7 mouse cellular contexts compared by ENCODE assay signal in the genomic region with DNA sequence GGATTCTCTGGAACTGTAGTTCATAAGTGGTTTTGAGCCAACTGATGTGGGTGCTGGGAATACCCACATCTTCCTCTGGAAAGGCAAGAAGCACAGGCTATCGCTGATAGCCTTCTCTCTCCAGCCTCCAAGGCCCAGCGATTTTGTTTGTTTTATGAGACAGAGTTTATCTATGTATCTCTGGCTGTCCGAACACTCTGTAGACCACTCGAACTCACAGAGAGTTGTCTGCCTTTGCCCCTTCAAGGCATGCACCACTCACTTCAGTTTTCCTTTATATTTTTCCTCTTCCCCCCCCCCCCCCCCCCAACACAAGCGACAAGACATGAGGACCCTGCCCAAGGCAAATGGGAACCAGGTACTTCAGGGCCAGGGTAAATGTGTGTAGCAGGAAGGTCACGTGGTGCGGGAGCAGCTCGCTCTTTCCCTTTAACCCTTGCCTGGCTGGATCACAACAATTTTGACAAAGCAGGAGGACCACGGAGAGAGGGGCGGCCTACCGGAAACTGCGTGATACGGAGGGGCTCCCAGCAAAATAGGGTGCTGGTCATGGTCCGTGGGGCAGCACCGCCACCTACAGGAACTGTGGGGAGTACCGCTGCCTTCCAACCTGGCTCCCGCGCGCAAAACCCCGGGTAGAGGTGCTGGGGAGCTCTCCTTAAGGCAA. TPM values are rescaled to one million over a fixed set of nuclear protein-coding genes. Genes with fewer than 3 reads are reported as not detected.
DNase-seq lines count a peak whose midpoint lies in the region; ATAC-seq lines count a peak whose summit lies in the region.

No protein-coding gene starts in this region.

- H3K27ac ChIP-seq in limb, embryonic 10.5 days, result peak overlapping the region; percentile 83
- H3K27ac ChIP-seq in midbrain, embryonic 12.5 days (replicated peaks), result peak overlapping the region; percentile 46

- H3K27me3 ChIP-seq in limb, embryonic 10.5 days (ENCODE audit: low read depth, poor library complexity, severe bottlenecking), result no peaks in the 10 kb centered on the region
- H3K27me3 ChIP-seq in midbrain, embryonic 12.5 days, result no peaks in the 10 kb centered on the region

- H3K36me3 ChIP-seq in limb, embryonic 10.5 days, result peaks cover 3% of the 10 kb centered on the region; the same call in 1 of the 2 replicates
- H3K36me3 ChIP-seq in midbrain, embryonic 12.5 days, result no peaks in the 10 kb centered on the region

- WGBS in limb, embryonic 10.5 days, result 9% methylated on average over 20 of the region's 20 CpGs
- WGBS in midbrain, embryonic 12.5 days, result 7% methylated on average over 20 of the region's 20 CpGs

- peak; percentile 93 for ATAC-seq in midbrain, embryonic 12.5 days (ENCODE audit: low FRiP score, low read depth)

- H3K4me1 ChIP-seq in limb, embryonic 10.5 days, result peaks cover 7% of the 10 kb centered on the region
- peaks cover 5% of the 10 kb centered on the region; the same call in 1 of the 2 replicates for H3K4me1 ChIP-seq in midbrain, embryonic 12.5 days

- peak overlapping the region; percentile 52 for H3K4me3 ChIP-seq in limb, embryonic 10.5 days
- peak overlapping the region; percentile 39 for H3K4me3 ChIP-seq in midbrain, embryonic 12.5 days

- H3K9me3 ChIP-seq in limb, embryonic 10.5 days (replicated peaks), result no peaks in the 10 kb centered on the region
- H3K9me3 ChIP-seq in midbrain, embryonic 12.5 days, result no peaks in the 10 kb centered on the region

- peak; percentile 87 for DNase-seq in adrenal gland, postnatal 14 days
- peak; percentile 88 for DNase-seq in embryo, embryonic 9.5 days (ENCODE audit: extremely low spot score)
- DNase-seq in heart, adult 11 months, result peak; percentile 94
- DNase-seq in kidney, adult 11 months, result peak; percentile 36
- peak; percentile 89 for DNase-seq in limb, embryonic 10.5 days (ENCODE audit: low spot score)
- DNase-seq in spleen, adult 12 weeks (ENCODE audit: low spot score), result peak; percentile 56

- peak overlapping the region; percentile 46 for H3K9ac ChIP-seq in midbrain, embryonic 12.5 days (replicated peaks)

- peak overlapping the region; percentile 57 for H3K4me2 ChIP-seq in midbrain, embryonic 12.5 days (replicated peaks)

RNA-seq across cellular contexts. Expression of a gene that starts 12.5 kb away (rescaled TPM):
- 1.1 and 1.4 TPM in 2 replicates for total RNA-seq in adrenal gland, postnatal 14 days (2021)
- 0.39 TPM in 1 of 2 replicates, not detected in the other for polyA plus RNA-seq in limb, embryonic 10.5 days (2016; fragmentation: Nextera tagmentation; extraction: Ambion mirVana)
- 0.47 and 0.55 TPM in 2 replicates for polyA plus RNA-seq in midbrain, embryonic 12.5 days (2016; fragmentation: Nextera tagmentation; extraction: Ambion mirVana)

RNA-seq across cellular contexts. Expression of a gene that starts 42.8 kb away (rescaled TPM):
- total RNA-seq in adrenal gland, postnatal 14 days (2021), result 29.1 and 37.5 TPM in 2 replicates
- 2.9 and 4.5 TPM in 2 replicates for polyA plus RNA-seq in limb, embryonic 10.5 days (2016; fragmentation: Nextera tagmentation; extraction: Ambion mirVana)
- polyA plus RNA-seq in midbrain, embryonic 12.5 days (2016; fragmentation: Nextera tagmentation; extraction: Ambion mirVana), result 9.6 and 11.9 TPM in 2 replicates

RNA-seq across cellular contexts. Expression of a gene that starts 52.2 kb away (rescaled TPM):
- 43.0 and 43.3 TPM in 2 replicates for total RNA-seq in adrenal gland, postnatal 14 days (2021)
- 39.3 and 42.8 TPM in 2 replicates for polyA plus RNA-seq in limb, embryonic 10.5 days (2016; fragmentation: Nextera tagmentation; extraction: Ambion mirVana)
- polyA plus RNA-seq in midbrain, embryonic 12.5 days (2016; fragmentation: Nextera tagmentation; extraction: Ambion mirVana), result 55.8 and 56.0 TPM in 2 replicates

Comparison
In these comparisons a context has a peak if more than half of its experiments do, and no peak if none do; other contexts are left out.
1. Peak in every context shown above with its lines: DNase-seq, ATAC-seq, H3K4me3 ChIP-seq and H3K27ac ChIP-seq.
2. DNase-seq: peak in every context shown above with its lines; median percentile 94 in heart, adult 11 months; 89 in limb, embryonic 10.5 days; 88 in embryo, embryonic 9.5 days; 87 in adrenal gland, postnatal 14 days; 56 in spleen, adult 12 weeks; 36 in kidney, adult 11 months.